Mouse (Mus musculus) forebrain, embryonic 14.5 days (tissue): Measurements from ENCODE around the gene Gkn3. TPM values are rescaled to one million over a fixed set of nuclear protein-coding genes. Genes with fewer than 3 reads are reported as not detected.

Source experiments
- ATAC-seq: fragments of 200-750 bp; cut with Nextera tagmentation; 2 replicates; pipeline ENCODE4 v1.8.0; 2017; ENCODE audit warnings: mild to moderate bottlenecking, moderate library complexity
- DNase-seq: peaks from one replicate; pipeline ENCODE4 v3.0.0-alpha.2; 2015; ENCODE audit warnings: low spot score
- H3K27ac ChIP-seq: fragments of 300-500 bp; sonication (generic); 2 replicates; pipeline ENCODE4 v1.5.1; 2014; ENCODE audit warnings: low read depth, mild to moderate bottlenecking, control low read depth, low read length, moderate library complexity
- H3K27me3 ChIP-seq: fragments of 300-500 bp; sonication (generic); replicated peaks from 2 replicates; pipeline ENCODE4 v1.6.1; 2014; ENCODE audit warnings: low read length, control low read depth, mixed read lengths; ENCODE audit not compliant: control insufficient read depth, insufficient read depth
- H3K36me3 ChIP-seq: fragments of 300-500 bp; sonication (generic); 2 replicates; pipeline ENCODE4 v1.6.1; 2014; ENCODE audit warnings: low read length, control low read depth; ENCODE audit not compliant: control insufficient read depth, insufficient read depth
- H3K4me1 ChIP-seq: fragments of 300-500 bp; sonication (generic); 2 replicates; pipeline ENCODE4 v1.6.1; 2014; ENCODE audit warnings: antibody characterized with exemption, low read length, control low read depth; ENCODE audit not compliant: control insufficient read depth, insufficient read depth
- H3K4me2 ChIP-seq: fragments of 300-500 bp; sonication (generic); 2 replicates; pipeline ENCODE4 v1.6.1; 2014; ENCODE audit warnings: mild to moderate bottlenecking, control low read depth, low read length
- H3K4me3 ChIP-seq: fragments of 300-500 bp; sonication (generic); 2 replicates; pipeline ENCODE4 v1.5.1; 2014; ENCODE audit warnings: low read depth, low read length, control low read depth
- H3K9ac ChIP-seq: fragments of 300-500 bp; sonication (generic); 2 replicates; pipeline ENCODE4 v1.6.1; 2014; ENCODE audit warnings: mild to moderate bottlenecking, low read length, control low read depth, moderate library complexity
- H3K9me3 ChIP-seq: fragments of 300-500 bp; sonication (generic); replicated peaks from 2 replicates; pipeline ENCODE4 v1.6.1; 2016; ENCODE audit warnings: low read length, control low read depth, mixed read lengths; ENCODE audit not compliant: control insufficient read depth
- WGBS: fragments of 180-500 bp; shearing (Covaris S2); extraction: QIAGEN DNeasy Blood & Tissue Kit; methylation state at CpG from one replicate; pipeline ENCODE4 v1.1.7; 2014; 5-methylcytosine and 5-hydroxymethylcytosine counted together
- polyA plus RNA-seq: library from polyadenylated mRNA; unstranded; fragments of >200 nt; fragmentation: Nextera tagmentation; extraction: Ambion mirVana; gene quantifications from 2 replicates; pipeline ENCODE4 v1.2.1, GENCODE M21; 2014

Gkn3 gene
- polyA plus RNA-seq: 0.42 and 0.45 TPM in 2 replicates

DNA sequence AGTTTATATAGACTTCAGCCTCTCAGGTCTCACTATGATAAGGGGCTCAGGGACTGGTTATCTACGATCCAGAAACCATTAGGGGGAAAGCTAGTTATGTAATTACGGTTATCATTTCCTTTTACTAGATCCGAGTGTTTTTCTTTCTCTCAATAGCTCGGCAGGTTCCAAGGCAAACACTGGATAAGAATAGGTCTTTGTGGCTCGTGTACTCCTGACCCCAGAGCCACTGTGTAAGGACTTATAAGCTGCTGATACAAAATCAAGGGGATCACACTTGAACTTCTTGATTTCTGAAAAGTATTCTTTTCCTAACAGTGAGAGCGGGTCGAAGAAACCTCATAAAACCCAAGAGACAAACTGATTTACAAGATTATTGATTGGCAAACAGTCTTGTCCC lies at the start of gene Gkn3:
Gene Gkn3, minus strand, starts transcription at position 59 of the 400 bp plus-strand sequence.
- Histone ChIP-seq H3K4me3 (no peak within 1 kb of the TSS), H3K9ac (no peak within 1 kb of the TSS), H3K4me2 (no peak within 1 kb of the TSS), H3K4me1 (no peaks in the 10 kb centered on the region), H3K36me3 (no peaks in the 10 kb centered on the region), H3K27ac (no peak within 1 kb of the TSS), H3K9me3 (no peaks in the 10 kb centered on the region), H3K27me3 (no peaks in the 10 kb centered on the region)
- ATAC-seq (no peak), DNase-seq (no peak)
- whole genome bisulfite sequencing: 70% methylated on average over 7 of the region's 7 CpGs

DNA sequence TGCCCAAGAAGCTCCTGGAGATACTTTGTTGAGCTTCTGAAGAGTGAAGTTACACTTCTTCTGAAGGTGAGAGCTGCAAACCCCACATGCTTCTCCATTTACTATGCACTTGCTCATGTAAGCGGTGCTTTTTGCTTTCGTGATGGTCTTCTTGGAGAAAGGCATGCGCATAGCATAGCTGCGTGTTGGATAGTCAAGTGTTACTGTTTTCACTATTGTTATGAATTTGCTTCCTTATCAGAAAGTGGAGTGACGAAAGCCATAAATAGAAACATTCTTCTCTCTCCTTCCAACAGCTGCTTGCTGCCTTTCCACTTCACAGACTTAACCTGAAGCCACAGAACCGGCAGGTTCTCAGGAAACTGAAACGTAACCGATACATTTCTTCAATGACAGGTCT lies 48.0 kb upstream of the Gkn3 start:
- no peak overlapping the region for H3K27ac ChIP-seq
- H3K4me3 ChIP-seq: no peak overlapping the region
- H3K27me3 ChIP-seq: no peaks in the 10 kb centered on the region
- H3K36me3 ChIP-seq: no peaks in the 10 kb centered on the region
- no peak for ATAC-seq
- DNase-seq: no peak
- H3K4me2 ChIP-seq: no peak overlapping the region
- no peaks in the 10 kb centered on the region for H3K9me3 ChIP-seq
- H3K4me1 ChIP-seq: no peaks in the 10 kb centered on the region
- 91% methylated on average over 8 of the region's 8 CpGs for WGBS
- H3K9ac ChIP-seq: no peak overlapping the region

DNA sequence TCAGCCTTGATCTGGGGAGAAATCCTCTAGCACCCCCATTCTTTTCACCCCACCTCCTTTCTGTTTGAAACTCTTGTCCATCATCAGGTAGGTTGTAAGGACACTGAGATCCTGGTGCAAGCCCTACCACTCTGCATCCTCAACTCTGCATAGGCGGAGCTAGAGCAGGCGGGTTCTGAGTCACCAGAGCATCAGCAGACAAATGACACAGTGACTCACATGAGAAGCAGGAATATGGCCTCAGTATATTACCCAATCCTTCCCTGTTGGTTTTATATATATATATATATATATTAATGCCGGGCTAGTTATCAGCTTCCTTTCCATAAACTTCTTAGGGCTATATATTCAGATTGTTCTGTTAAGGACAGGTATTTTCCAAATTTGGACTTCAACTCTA lies 47.1 kb upstream of the Gkn3 start:
- ATAC-seq (no peak), DNase-seq (no peak)
- Histone ChIP-seq H3K27me3 (no peaks in the 10 kb centered on the region), H3K9ac (no peak overlapping the region), H3K27ac (no peak overlapping the region), H3K9me3 (no peaks in the 10 kb centered on the region), H3K4me3 (no peak overlapping the region), H3K4me1 (no peaks in the 10 kb centered on the region), H3K4me2 (no peak overlapping the region), H3K36me3 (no peaks in the 10 kb centered on the region)
- 99% methylated on average over 3 of the region's 3 CpGs for WGBS

DNA sequence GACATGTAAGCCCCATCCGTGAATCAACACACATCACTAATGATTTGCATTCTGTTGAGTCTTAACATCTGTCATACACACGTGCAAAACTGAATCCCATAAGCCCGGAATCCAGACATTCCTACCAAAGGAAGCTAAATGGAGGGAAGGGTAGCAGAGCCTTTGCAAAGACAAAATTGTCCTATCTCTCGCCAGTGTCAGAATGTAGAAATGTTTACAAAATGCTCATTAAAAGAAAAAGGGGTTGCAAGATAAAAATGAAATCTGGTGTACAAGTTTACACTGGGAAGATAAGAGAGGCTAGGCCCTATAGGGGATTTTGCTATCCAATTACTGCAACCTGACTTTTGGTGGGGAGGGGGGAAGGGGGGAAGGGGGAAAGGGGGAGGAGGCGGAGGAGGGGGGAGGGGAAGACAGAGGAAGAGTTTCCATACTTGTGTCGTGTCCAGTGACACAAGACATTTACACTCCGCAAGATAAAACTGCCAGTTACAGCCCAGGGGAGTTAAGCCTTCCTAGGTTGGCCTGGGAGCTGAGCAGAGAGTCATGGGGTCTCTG lies 39.8 kb upstream of the Gkn3 start, which contains the start of gene Bmp10:
Gene Bmp10, plus strand, starts transcription at position 508 of the 558 bp plus-strand sequence.
- H3K4me1 ChIP-seq: no peaks in the 10 kb centered on the region
- H3K4me2 ChIP-seq: no peak within 1 kb of the TSS
- no peaks in the 10 kb centered on the region for H3K27me3 ChIP-seq
- H3K9ac ChIP-seq: no peak within 1 kb of the TSS
- no peaks in the 10 kb centered on the region for H3K36me3 ChIP-seq
- DNase-seq (no peak), ATAC-seq (no peak)
- H3K27ac ChIP-seq: no peak within 1 kb of the TSS
- H3K4me3 ChIP-seq: no peak within 1 kb of the TSS
- WGBS: 75% methylated on average over 7 of the region's 7 CpGs
- H3K9me3 ChIP-seq: no peaks in the 10 kb centered on the region

DNA sequence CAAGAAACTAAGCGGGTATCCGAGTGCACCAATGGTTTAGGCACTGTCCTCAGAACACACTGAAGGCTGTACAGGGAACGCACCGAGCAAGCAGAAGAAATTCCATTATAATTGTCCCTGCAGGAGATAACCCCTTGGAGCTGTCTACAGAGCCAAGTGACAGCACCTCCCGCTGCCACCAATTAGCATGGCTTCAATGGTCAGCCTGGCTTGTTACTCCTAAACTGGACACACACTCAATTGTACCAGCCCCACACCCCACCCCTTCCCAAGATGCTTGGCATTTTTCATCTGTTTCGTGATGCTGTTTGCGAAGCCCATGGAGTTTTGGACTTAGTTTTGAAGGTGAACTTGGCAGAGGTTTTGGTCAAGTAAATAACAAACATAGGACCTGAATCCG lies 38.9 kb upstream of the Gkn3 start:
- DNase-seq (no peak), ATAC-seq (no peak)
- Histone ChIP-seq H3K27me3 (no peaks in the 10 kb centered on the region), H3K27ac (no peak overlapping the region), H3K4me3 (no peak overlapping the region), H3K9ac (no peak overlapping the region), H3K36me3 (no peaks in the 10 kb centered on the region), H3K4me2 (no peak overlapping the region), H3K9me3 (no peaks in the 10 kb centered on the region), H3K4me1 (no peaks in the 10 kb centered on the region)
- WGBS: 28% methylated on average over 8 of the region's 8 CpGs

DNA sequence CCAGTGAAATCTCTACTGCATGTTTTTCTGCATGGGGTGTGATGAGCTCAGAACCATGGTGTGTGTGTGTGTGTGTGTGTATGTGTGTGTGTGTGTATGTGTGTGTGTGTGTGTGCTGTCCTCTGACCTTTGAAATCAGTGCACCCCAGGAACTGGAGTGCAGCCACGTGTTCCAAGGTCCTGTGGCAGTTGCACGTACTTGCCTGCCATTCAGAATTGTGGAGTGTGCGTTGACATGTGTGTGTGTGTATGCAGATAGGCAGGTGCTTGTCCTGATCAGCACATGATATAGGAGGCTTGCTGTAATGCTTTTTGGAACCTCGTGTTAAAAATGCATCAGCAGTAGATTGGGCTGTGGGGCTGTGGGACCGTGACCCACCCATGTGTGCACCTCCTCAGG lies 38.2 kb upstream of the Gkn3 start:
- Histone ChIP-seq H3K9ac (no peak overlapping the region), H3K27me3 (no peaks in the 10 kb centered on the region), H3K27ac (no peak overlapping the region), H3K9me3 (no peaks in the 10 kb centered on the region), H3K4me3 (no peak overlapping the region), H3K4me2 (no peak overlapping the region), H3K4me1 (no peaks in the 10 kb centered on the region), H3K36me3 (no peaks in the 10 kb centered on the region)
- no peak for DNase-seq
- ATAC-seq: no peak
- 76% methylated on average over 5 of the region's 5 CpGs for WGBS

DNA sequence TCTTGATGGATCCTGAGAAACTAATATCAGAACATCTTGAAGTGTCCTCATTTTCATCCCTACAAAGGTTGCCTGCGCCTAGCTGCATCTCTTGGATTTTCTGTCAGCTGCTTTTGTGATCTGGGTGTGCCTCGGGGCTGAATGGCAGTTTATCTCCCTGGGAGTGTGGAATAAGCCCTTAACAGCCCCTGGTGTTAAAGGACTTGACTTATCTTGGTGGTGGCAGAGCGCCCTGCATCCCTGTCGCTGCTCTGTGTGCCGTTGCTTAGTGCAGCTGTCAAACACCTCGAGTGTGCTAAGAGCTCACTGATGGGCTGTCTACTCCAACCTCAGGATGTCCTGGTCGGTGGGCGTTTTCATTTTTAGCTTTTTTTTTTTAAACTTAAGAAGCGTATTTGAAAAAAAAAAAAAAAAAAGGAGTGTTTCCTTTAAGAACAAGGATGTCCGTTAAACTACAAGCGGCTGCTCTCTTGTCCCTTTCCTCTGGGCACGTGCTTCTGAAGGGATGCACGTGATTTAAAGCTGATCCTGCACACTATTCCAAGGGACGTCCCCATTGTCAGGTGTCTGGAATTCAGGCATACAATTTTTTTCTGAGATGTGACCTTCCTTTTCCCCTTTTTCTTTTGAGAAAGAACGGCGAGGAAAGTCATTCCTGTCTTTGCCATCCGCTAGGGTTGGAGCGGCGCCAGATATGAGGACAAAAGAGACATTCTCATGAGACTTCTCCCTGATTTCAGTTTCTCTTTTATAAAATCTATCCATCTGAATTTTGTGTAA lies 35.5 kb upstream of the Gkn3 start:
- 0 out of 2 replicates have a peak overlapping the region, but pooled peaks have one; percentile 19 for H3K4me2 ChIP-seq
- H3K27me3 ChIP-seq: no peaks in the 10 kb centered on the region
- DNase-seq (peak; percentile 44), ATAC-seq (no peak)
- H3K9ac ChIP-seq: no peak overlapping the region
- no peaks in the 10 kb centered on the region for H3K36me3 ChIP-seq
- H3K4me3 ChIP-seq: peak overlapping the region; percentile 3; the same call in 1 of the 2 replicates
- no peaks in the 10 kb centered on the region for H3K4me1 ChIP-seq
- 61% methylated on average over 19 of the region's 19 CpGs for WGBS
- no peak overlapping the region for H3K27ac ChIP-seq
- no peaks in the 10 kb centered on the region for H3K9me3 ChIP-seq

DNA sequence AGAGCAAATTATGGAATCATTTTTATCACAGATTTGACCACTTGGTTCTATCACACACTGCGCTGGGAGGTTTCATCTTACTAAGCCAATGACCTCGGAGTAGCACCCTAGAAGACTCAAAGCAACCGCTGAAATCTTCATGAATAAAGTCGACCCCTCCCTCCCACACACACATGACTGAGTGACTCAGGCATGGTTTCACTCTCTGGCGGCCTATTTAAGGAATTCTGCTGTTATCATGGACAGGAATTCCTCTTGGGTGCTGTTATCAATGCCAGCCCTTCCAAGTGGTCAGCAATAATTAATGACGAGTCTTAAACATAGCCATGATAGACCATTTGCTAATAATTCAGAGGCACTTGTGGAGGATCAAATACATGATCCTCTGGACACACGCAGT lies 33.6 kb upstream of the Gkn3 start:
- Histone ChIP-seq H3K9ac (no peak overlapping the region), H3K27me3 (no peaks in the 10 kb centered on the region), H3K27ac (no peak overlapping the region), H3K36me3 (no peaks in the 10 kb centered on the region), H3K4me3 (no peak overlapping the region), H3K4me1 (no peaks in the 10 kb centered on the region), H3K4me2 (no peak overlapping the region), H3K9me3 (no peaks in the 10 kb centered on the region)
- WGBS: 87% methylated on average over 7 of the region's 7 CpGs
- DNase-seq (no peak), ATAC-seq (no peak)

DNA sequence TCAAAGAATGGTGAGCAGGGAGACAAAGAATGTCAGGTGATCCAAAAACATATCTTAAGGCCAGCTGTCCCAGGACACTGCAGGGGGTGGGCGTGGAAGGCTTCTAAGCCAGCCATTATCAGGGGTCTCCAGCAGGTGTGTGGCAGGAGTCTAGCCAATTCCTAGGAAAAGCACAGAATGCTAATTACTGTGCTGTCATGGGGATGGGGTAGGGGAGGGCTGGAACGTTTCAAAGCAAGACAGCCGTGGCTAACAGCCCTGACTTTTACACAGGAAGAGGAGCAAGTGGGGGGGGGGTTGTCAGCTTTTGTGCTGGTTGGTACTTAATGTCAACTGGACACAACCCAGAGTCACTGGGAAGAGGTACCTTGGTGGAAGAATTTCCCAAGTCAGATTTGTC lies 23.3 kb upstream of the Gkn3 start:
- H3K4me1 ChIP-seq: no peaks in the 10 kb centered on the region
- no peaks in the 10 kb centered on the region for H3K9me3 ChIP-seq
- no peak overlapping the region for H3K27ac ChIP-seq
- no peaks in the 10 kb centered on the region for H3K36me3 ChIP-seq
- H3K27me3 ChIP-seq: no peaks in the 10 kb centered on the region
- 38% methylated on average over 3 of the region's 3 CpGs for WGBS
- no peak overlapping the region for H3K4me2 ChIP-seq
- no peak for DNase-seq
- no peak for ATAC-seq
- no peak overlapping the region for H3K4me3 ChIP-seq
- no peak overlapping the region for H3K9ac ChIP-seq
